Mouse (Mus musculus) bone marrow, adult 2 months (tissue): ENCODE results near the gene Ankrd33b.

Experiments used
- CTCF ChIP-seq: fragments of 200-500 bp; IDR thresholded peaks from 2 replicates; pipeline ENCODE4 v1.5.1; 2011; ENCODE audit warnings: low read length, control low read depth; ENCODE audit not compliant: control insufficient read depth, insufficient read depth
- POLR2A ChIP-seq: fragments of 200-500 bp; IDR thresholded peaks from 2 replicates; pipeline ENCODE4 v1.6.1; 2011; ENCODE audit warnings: low read depth, mild to moderate bottlenecking, control low read depth, low read length, borderline replicate concordance; ENCODE audit not compliant: control insufficient read depth

GRCm38 (mm10) chr15:31413662-31414061 lies 46.1 kb upstream of the Ankrd33b start:
- no peak for TF ChIP-seq POLR2A
- TF ChIP-seq CTCF: no peak
